Mouse (Mus musculus): ENCODE results near the gene Mrpl20. TPM values are rescaled to one million over a fixed set of nuclear protein-coding genes. Genes with fewer than 3 reads are reported as not detected.

The Mrpl20 gene
- total RNA-seq, 2 experiments from 2014 or later = 61.5 to 67.5 TPM

GRCm38 (mm10) chr4:155849792-155850451 is 47.2 kb downstream of the Mrpl20 start:
- no peak for DNase-seq (ENCODE audit: low spot score in 2 of 2)

- DNase-seq (ENCODE audit: low spot score in 2 of 2) = no peak
Measured at GRCm38 (mm10) chr4:155851368-155851767, 48.7 kb downstream of the Mrpl20 start.

DNA sequence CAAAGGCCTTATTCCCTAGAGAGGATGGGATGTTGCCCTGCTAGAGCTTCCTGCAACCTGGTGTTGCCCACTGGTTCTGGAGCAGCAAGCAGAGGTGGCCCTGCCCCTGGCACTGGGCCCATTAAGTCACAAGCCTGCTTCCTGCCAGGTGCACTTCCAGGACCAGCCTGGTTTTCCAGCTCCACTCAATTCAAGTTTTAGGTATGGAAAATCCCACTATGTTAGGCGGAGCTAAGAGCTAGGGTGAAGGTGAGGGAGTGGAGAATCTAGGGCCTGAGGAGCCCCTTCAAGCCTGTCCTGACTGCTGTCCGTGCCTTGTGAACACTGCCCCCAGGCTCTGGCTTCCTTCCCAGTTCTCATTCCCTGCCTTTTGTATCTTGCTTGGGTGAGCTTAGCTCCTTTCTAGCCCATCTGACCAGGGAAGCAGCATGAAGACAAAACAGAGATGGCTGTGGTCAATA is 49.3 kb downstream of the Mrpl20 start:
- DNase-seq (ENCODE audit: low spot score in 2 of 2) = no peak

GRCm38 (mm10) chr4:155853421-155853820 is 50.7 kb downstream of the Mrpl20 start:
- no peak for DNase-seq (ENCODE audit: low spot score in 2 of 2)

- no peak for DNase-seq (ENCODE audit: low spot score in 2 of 2)
Measured at GRCm38 (mm10) chr4:155854991-155855390, 52.3 kb downstream of the Mrpl20 start.

GRCm38 (mm10) chr4:155856071-155856470 is 53.4 kb downstream of the Mrpl20 start:
- no peak for DNase-seq (ENCODE audit: low spot score in 2 of 2)

DNA sequence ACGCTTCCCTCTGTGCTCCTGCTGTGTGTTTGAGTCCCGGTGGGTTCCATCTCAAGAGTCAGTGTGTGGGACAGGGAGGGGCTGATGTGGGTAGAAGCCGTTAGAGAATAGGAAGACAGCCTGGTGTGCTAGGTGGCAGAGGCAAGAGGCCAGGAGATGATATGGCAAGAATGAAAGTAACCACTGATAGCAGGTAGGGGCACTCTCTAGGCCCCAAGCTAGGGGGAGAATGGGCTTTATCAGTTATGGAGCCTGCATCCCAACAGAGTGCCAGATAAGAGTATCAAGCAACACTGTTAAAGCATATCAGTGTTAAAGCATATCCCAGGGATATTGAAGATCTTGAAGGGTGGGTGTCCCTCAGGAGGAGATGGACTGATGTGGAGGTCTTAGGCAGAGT is 54.2 kb downstream of the Mrpl20 start:
- no peak for DNase-seq (ENCODE audit: low spot score in 2 of 2)

GRCm38 (mm10) chr4:155859318-155859717 is 56.6 kb downstream of the Mrpl20 start:
- DNase-seq (ENCODE audit: low spot score in 2 of 2) = no peak

Small RNA genes lying within 50 kb of the gene (microRNA-seq; reads per million reads assigned to microRNA genes)
- not detected for gene Gm27743

Other genes with a start within 250 kb of the Mrpl20 start
- gene Nadk, start 240.5 kb upstream of the Mrpl20 start, total RNA-seq (2021) = 10 to 100 TPM; 31.8 to 33.1 TPM
- 10 to 100 TPM; 12.0 to 13.0 TPM for gene Slc35e2, start 201.5 kb upstream of the Mrpl20 start, total RNA-seq (2021)
- gene Cdk11b, start 178.0 kb upstream of the Mrpl20 start, total RNA-seq (2021) = 10 to 100 TPM; 35.8 to 44.0 TPM
- gene Gm10563, start 157.5 kb upstream of the Mrpl20 start, total RNA-seq (2021) = not detected
- 10 to 100 TPM; 30.1 to 37.9 TPM for gene Mmp23, start 149.5 kb upstream of the Mrpl20 start, total RNA-seq (2021)
- 10 to 100 TPM; 25.9 to 27.1 TPM for gene Mib2, start 133.7 kb upstream of the Mrpl20 start, total RNA-seq (2021)
- gene Fndc10, start 108.5 kb upstream of the Mrpl20 start, total RNA-seq (2021) = 10 to 100 TPM in 1 of 2 experiments, 1 to 10 TPM in 1; 9.8 to 10.4 TPM
- 10 to 100 TPM; 61.5 to 63.0 TPM for gene Ssu72, start 98.1 kb upstream of the Mrpl20 start, total RNA-seq (2021)
- gene Tmem240, start 68.1 kb upstream of the Mrpl20 start, total RNA-seq (2021) = 1 to 10 TPM; 1.3 to 1.5 TPM
- 10 to 100 TPM; 44.4 to 46.1 TPM for gene Atad3a, start 41.8 kb upstream of the Mrpl20 start, total RNA-seq (2021)
- 10 to 100 TPM; 23.4 to 26.4 TPM for gene Vwa1, start 28.2 kb upstream of the Mrpl20 start, total RNA-seq (2021)
- gene Tmem88b, start 17.0 kb upstream of the Mrpl20 start, total RNA-seq (2021) = 1 to 10 TPM; 3.8 to 5.1 TPM
- gene Ankrd65, start 12.4 kb upstream of the Mrpl20 start, total RNA-seq (2021) = under 1 TPM in 1 of 2 experiments, not detected in 1; 0.39 TPM
- 10 to 100 TPM; 58.0 to 71.0 TPM for gene Ccnl2, start 9.6 kb downstream of the Mrpl20 start, total RNA-seq (2021)
- gene Aurkaip1, start 28.4 kb downstream of the Mrpl20 start, total RNA-seq (2021) = 10 to 100 TPM; 80.6 to 80.9 TPM
- 100 to 1,000 TPM; 138 to 147 TPM for gene Mxra8, start 36.8 kb downstream of the Mrpl20 start, total RNA-seq (2021)
- 10 to 100 TPM; 82.1 to 85.1 TPM for gene Dvl1, start 44.5 kb downstream of the Mrpl20 start, total RNA-seq (2021)
- under 1 TPM; 0.26 to 0.34 TPM for gene Tas1r3, start 60.5 kb downstream of the Mrpl20 start, total RNA-seq (2021)
- gene Cptp, start 66.6 kb downstream of the Mrpl20 start, total RNA-seq (2021) = 10 to 100 TPM; 14.0 to 17.6 TPM
- gene Ints11, start 66.7 kb downstream of the Mrpl20 start, total RNA-seq (2021) = 10 to 100 TPM; 22.0 to 25.2 TPM
- 10 to 100 TPM; 27.4 to 30.1 TPM for gene Pusl1, start 88.9 kb downstream of the Mrpl20 start, total RNA-seq (2021)
- 10 to 100 TPM; 30.1 to 31.6 TPM for gene Acap3, start 88.9 kb downstream of the Mrpl20 start, total RNA-seq (2021)
- 10 to 100 TPM; 59.6 to 74.0 TPM for gene Ube2j2, start 141.0 kb downstream of the Mrpl20 start, total RNA-seq (2021)
- 10 to 100 TPM; 24.0 to 36.0 TPM for gene C1qtnf12, start 159.4 kb downstream of the Mrpl20 start, total RNA-seq (2021)
- 1 to 10 TPM; 4.8 to 6.0 TPM for gene B3galt6, start 189.8 kb downstream of the Mrpl20 start, total RNA-seq (2021)
- 100 to 1,000 TPM; 116 to 117 TPM for gene Sdf4, start 190.0 kb downstream of the Mrpl20 start, total RNA-seq (2021)
- gene Tnfrsf4, start 211.0 kb downstream of the Mrpl20 start, total RNA-seq (2021) = 1 to 10 TPM in 1 of 2 experiments, under 1 TPM in 1; 0.93 to 1.4 TPM
- gene Tnfrsf18, start 223.3 kb downstream of the Mrpl20 start, total RNA-seq (2021) = under 1 TPM; 0.62 to 0.66 TPM